Mouse (Mus musculus) CH12.LX (cell line): Measurements from ENCODE around the gene Gm5142. TPM values are rescaled to one million over a fixed set of nuclear protein-coding genes. Genes with fewer than 3 reads are reported as not detected.

ENCODE experiments used
- DNase-seq: peaks from one replicate; pipeline ENCODE4 v3.0.0-alpha.2; 2013; ENCODE audit errors: extremely low read depth
- H3K27ac ChIP-seq: 2 replicates; pipeline ENCODE4 v1.5.1; 2012; ENCODE audit warnings: low read depth, mild to moderate bottlenecking, control low read depth, moderate library complexity; ENCODE audit not compliant: insufficient read depth
- H3K27me3 ChIP-seq: replicated peaks from 2 replicates; pipeline ENCODE3; 2012; ENCODE audit warnings: inconsistent platforms
- H3K36me3 ChIP-seq, 2 experiments: replicated peaks in 1 of 2; 2 replicates each; pipeline versions ENCODE3 to v1.6.1; 2012; ENCODE audit warnings: inconsistent platforms in 1 of 2, low read length in 1 of 2, mild to moderate bottlenecking in 1 of 2, mixed read lengths in 1 of 2, moderate library complexity in 1 of 2; ENCODE audit not compliant: control insufficient read depth in 1 of 2, insufficient read depth in 1 of 2
- H3K4me1 ChIP-seq, 2 experiments: 2 replicates each; pipeline ENCODE4 v1.6.1; 2012; ENCODE audit warnings: inconsistent platforms in 1 of 2, moderate library complexity in 1 of 2; ENCODE audit not compliant: insufficient read depth in 2 of 2, control insufficient read depth in 1 of 2
- H3K4me2 ChIP-seq: 2 replicates; pipeline ENCODE4 v1.6.1; 2012; ENCODE audit warnings: low read depth, mild to moderate bottlenecking, control low read depth; ENCODE audit not compliant: poor library complexity, insufficient read depth, severe bottlenecking
- H3K4me3 ChIP-seq, 3 experiments: fragments of 150-350 bp in 1 of 3; sonication (generic) in 1 of 3; replicated peaks in 1 of 3; 2 replicates each; pipeline versions ENCODE3 to v1.5.1; 2011 to 2012; ENCODE audit warnings: low read depth in 2 of 3, low read length in 2 of 3, mild to moderate bottlenecking in 2 of 3, moderate library complexity in 2 of 3, control low read depth in 1 of 3, improper control_type of control experiment in 1 of 3, inconsistent platforms in 1 of 3, mixed read lengths in 1 of 3; ENCODE audit not compliant: poor library complexity in 1 of 3
- H3K79me2 ChIP-seq: replicated peaks from 2 replicates; pipeline ENCODE4 v1.6.1; 2012; ENCODE audit warnings: mild to moderate bottlenecking, moderate library complexity; ENCODE audit not compliant: control insufficient read depth, poor library complexity, insufficient read depth, severe bottlenecking; ENCODE audit errors: extremely low read depth
- H3K9ac ChIP-seq: 2 replicates; pipeline ENCODE4 v1.6.1; 2012; ENCODE audit warnings: low read depth, mild to moderate bottlenecking, control low read depth, moderate library complexity; ENCODE audit not compliant: insufficient read depth
- H3K9me3 ChIP-seq: replicated peaks from 2 replicates; pipeline ENCODE3; 2012; ENCODE audit warnings: low read length, inconsistent platforms, mixed read lengths
- CTCF ChIP-seq, 2 experiments: IDR thresholded peaks in 1 of 2; conservative IDR thresholded peaks in 1 of 2; 2 replicates each; pipeline ENCODE4 v1.5.1; 2011 to 2012; ENCODE audit warnings: low read depth in 2 of 2, low read length in 2 of 2, improper control_type of control experiment in 1 of 2, inconsistent platforms in 1 of 2, mild to moderate bottlenecking in 1 of 2, moderate library complexity in 1 of 2
- E2F4 ChIP-seq: IDR thresholded peaks from 2 replicates; pipeline ENCODE4 v1.6.1; 2011; ENCODE audit warnings: low read depth, low read length, improper control_type of control experiment; ENCODE audit not compliant: insufficient replicate concordance
- IRF4 ChIP-seq: IDR thresholded peaks from 2 replicates; pipeline ENCODE4 v1.6.1; 2014; ENCODE audit warnings: low read depth, mild to moderate bottlenecking, inconsistent platforms, low read length, improper control_type of control experiment
- JUN ChIP-seq: IDR thresholded peaks from 2 replicates; pipeline ENCODE4 v1.6.1; 2011; ENCODE audit warnings: low read depth, mild to moderate bottlenecking, low read length, improper control_type of control experiment, moderate library complexity; ENCODE audit not compliant: insufficient read depth
- JUND ChIP-seq: conservative IDR thresholded peaks from 2 replicates; pipeline ENCODE4 v1.6.1; 2011; ENCODE audit warnings: low read depth, low read length, improper control_type of control experiment
- MAFK ChIP-seq: IDR thresholded peaks from 2 replicates; pipeline ENCODE4 v1.6.1; 2011; ENCODE audit warnings: low read length, improper control_type of control experiment; ENCODE audit not compliant: insufficient replicate concordance
- MAZ ChIP-seq: IDR thresholded peaks from 2 replicates; pipeline ENCODE4 v1.6.1; 2012; ENCODE audit warnings: low read depth, mild to moderate bottlenecking, inconsistent platforms, low read length, improper control_type of control experiment, moderate library complexity
- MEF2A ChIP-seq: IDR thresholded peaks from 2 replicates; pipeline ENCODE4 v1.6.1; 2014; ENCODE audit warnings: low read depth, mild to moderate bottlenecking, inconsistent platforms, low read length, improper control_type of control experiment, borderline replicate concordance
- MYC ChIP-seq: IDR thresholded peaks from 2 replicates; pipeline ENCODE4 v1.6.1; 2011; ENCODE audit warnings: low read depth, mild to moderate bottlenecking, improper control_type of control experiment, low read length
- PAX5 ChIP-seq: IDR thresholded peaks from 2 replicates; pipeline ENCODE4 v1.6.1; 2012; ENCODE audit warnings: low read length, inconsistent platforms, mixed read lengths
- POLR2AphosphoS2 ChIP-seq: IDR thresholded peaks from 2 replicates; pipeline ENCODE4 v1.6.1; 2011; ENCODE audit warnings: low read depth, low read length, improper control_type of control experiment
- RAD21 ChIP-seq: IDR thresholded peaks from 2 replicates; pipeline ENCODE4 v1.6.1; 2011; ENCODE audit warnings: low read depth, mild to moderate bottlenecking, low read length, improper control_type of control experiment, moderate library complexity
- RCOR1 ChIP-seq: conservative IDR thresholded peaks from 2 replicates; pipeline ENCODE4 v1.6.1; 2012; ENCODE audit warnings: low read depth, mild to moderate bottlenecking, inconsistent platforms, low read length, improper control_type of control experiment
- SMC3 ChIP-seq: IDR thresholded peaks from 2 replicates; pipeline ENCODE4 v1.6.1; 2011; ENCODE audit warnings: low read depth, low read length, improper control_type of control experiment
- TCF12 ChIP-seq: IDR thresholded peaks from 2 replicates; pipeline ENCODE4 v1.6.1; 2014; ENCODE audit warnings: low read depth, mild to moderate bottlenecking, inconsistent platforms, low read length, improper control_type of control experiment
- UBTF ChIP-seq: IDR thresholded peaks from 2 replicates; pipeline ENCODE4 v1.6.1; 2012; ENCODE audit warnings: low read depth, mild to moderate bottlenecking, inconsistent platforms, low read length, improper control_type of control experiment, moderate library complexity
- ZKSCAN1 ChIP-seq: IDR thresholded peaks from 2 replicates; pipeline ENCODE4 v1.6.1; 2012; ENCODE audit warnings: low read depth, inconsistent platforms, low read length, improper control_type of control experiment, borderline replicate concordance
- ZNF384 ChIP-seq: IDR thresholded peaks from 2 replicates; pipeline ENCODE4 v1.6.1; 2012; ENCODE audit warnings: low read depth, low read length, improper control_type of control experiment, inconsistent platforms
- dilution Hi-C: fragments of 300-500 bp; cut with MboI; formaldehyde crosslinking; loops from 2 replicates; pipeline ENCODE4 v1.14.3; 2020; ENCODE audit warnings: low sequenced_read_pairs; ENCODE audit not compliant: extremely low pct_unique_long_range_greater_than_20kb, extremely low pct_ligation_motif_present
- in situ Hi-C: fragments of 300-500 bp; cut with MboI; formaldehyde crosslinking; loops from 3 replicates; pipeline ENCODE4 v1.14.3; 2019; ENCODE audit warnings: low sequenced_read_pairs, low pct_ligation_motif_present, low pct_unique_long_range_greater_than_20kb, mixed read lengths
- polyA plus RNA-seq: library from polyadenylated mRNA; unstranded; fragments of >175 nt; gene quantifications from 2 replicates; pipeline ENCODE4 v1.2.1, GENCODE M21; 2012; ENCODE audit warnings: low read depth; ENCODE audit not compliant: insufficient read length
- total RNA-seq, 2 experiments: library from RNA; depleted of rRNA; stranded (reverse); fragments of 300-350 nt in 1 of 2; fragments of >200 nt in 1 of 2; gene quantifications; 2 replicates each; pipeline ENCODE4 v1.2.3; 2012 to 2014

Gm5142 gene
- total and polyA plus RNA-seq, 3 experiments, result not detected

DNA sequence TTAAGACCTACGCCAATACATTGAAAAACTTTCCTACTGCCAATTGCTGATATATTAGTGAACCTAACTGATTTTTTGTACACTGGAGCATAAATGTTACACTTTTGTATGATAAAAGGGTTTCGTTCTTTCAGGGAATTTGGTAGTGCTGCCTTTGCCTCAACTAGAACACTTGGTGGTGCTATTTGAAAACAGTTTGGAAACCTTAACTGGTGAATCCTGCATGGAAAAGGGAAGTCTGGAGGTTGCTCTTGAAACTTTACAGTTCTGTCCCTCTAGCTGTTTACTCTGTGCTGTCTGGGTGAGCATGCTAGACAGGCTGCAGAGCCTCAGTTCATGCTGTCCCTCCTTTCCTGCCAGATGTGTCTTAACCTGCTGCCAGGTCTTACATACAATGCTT is 23.0 kb downstream of the Gm5142 start:
- H3K4me1 ChIP-seq, result no peaks in the 10 kb centered on the region
- dilution Hi-C loops, result no loop called here
- no peak overlapping the region for H3K4me2 ChIP-seq
- no peak for DNase-seq
- in situ Hi-C loops, result no loop called here
- TF ChIP-seq POLR2AphosphoS2 (no peak), SMC3 (peak; percentile 42), RAD21 (peak; percentile 64), MAFK (no peak), MYC (no peak), CTCF (conservative IDR thresholded peaks at IDR 0.05 in 1 of 2, IDR thresholded peaks at IDR 0.05 in 1 of 2; ENCODE audit: low read depth in 2 of 2, low read length in 2 of 2) (peak in 1 of 2 experiments; percentile 58; a peak in 2 of 4 replicates), RCOR1 (no peak)
- H3K9ac ChIP-seq, result no peak overlapping the region
- no peaks in the 10 kb centered on the region for H3K36me3 ChIP-seq
- H3K27me3 ChIP-seq, result no peaks in the 10 kb centered on the region
- no peak overlapping the region for H3K4me3 ChIP-seq
- H3K27ac ChIP-seq, result no peak overlapping the region
- H3K9me3 ChIP-seq, result no peaks in the 10 kb centered on the region
- no peaks in the 10 kb centered on the region for H3K79me2 ChIP-seq

DNA sequence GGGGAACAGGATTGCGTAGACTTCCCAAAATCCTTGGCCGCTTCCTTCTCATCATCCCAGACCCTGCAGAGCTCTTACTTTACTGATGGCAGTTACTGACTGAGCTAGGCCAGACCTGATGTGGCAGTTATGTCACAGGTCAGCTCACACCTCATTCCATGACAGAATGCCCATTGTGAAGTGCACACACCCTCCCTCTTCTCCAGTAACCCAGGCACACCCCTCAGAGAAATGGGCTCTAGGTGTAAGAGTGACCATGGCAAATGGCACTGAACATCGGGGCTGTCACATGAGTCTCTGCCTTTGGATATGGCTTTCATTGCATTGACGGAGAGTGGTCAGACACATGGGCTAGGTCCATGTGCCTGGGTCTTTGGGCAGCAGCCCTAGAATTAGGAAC is 35.8 kb downstream of the Gm5142 start, which contains the start of gene 1700129C05Rik:
1700129C05Rik (minus strand) TSS at position 101 of the 400 bp plus-strand sequence.
- H3K4me3 ChIP-seq, result no peak within 1 kb of the TSS
- dilution Hi-C loops (no loop called here), in situ Hi-C loops (no loop called here)
- no peak within 1 kb of the TSS for H3K9ac ChIP-seq
- no peaks in the 10 kb centered on the region for H3K27me3 ChIP-seq
- H3K9me3 ChIP-seq, result no peaks in the 10 kb centered on the region
- no peaks in the 10 kb centered on the region for H3K4me1 ChIP-seq
- H3K36me3 ChIP-seq, result no peaks in the 10 kb centered on the region
- no peak within 1 kb of the TSS for H3K4me2 ChIP-seq
- no peak within 1 kb of the TSS for H3K27ac ChIP-seq
- no peak for TF ChIP-seq MAZ
- TF ChIP-seq UBTF, result no peak
- TF ChIP-seq MYC, result no peak
- no peak for TF ChIP-seq IRF4
- H3K79me2 ChIP-seq, result no peaks in the 10 kb centered on the region
- no peak for DNase-seq

DNA sequence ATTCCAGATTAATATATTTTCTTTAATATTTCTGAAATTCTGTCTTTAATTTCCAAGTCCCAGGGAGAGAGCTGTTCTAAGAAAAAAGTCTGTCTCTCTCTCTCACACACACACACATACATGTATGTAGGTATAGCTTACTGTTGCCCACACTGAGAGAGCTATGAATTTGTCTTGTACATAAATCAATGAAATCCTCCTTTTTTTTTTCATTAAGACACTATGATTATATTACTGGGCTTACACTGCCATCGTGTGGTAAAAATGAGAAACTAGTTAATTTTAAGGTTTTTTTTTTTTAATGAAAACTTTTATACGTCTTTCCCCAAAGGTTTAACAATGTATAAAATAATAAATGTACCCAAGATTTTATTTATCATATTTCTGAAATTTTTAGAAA is 64.3 kb downstream of the Gm5142 start:
- dilution Hi-C loops, result no loop called here
- no peak overlapping the region for H3K9ac ChIP-seq
- peak; percentile 98 for TF ChIP-seq ZNF384
- no peak for TF ChIP-seq PAX5
- TF ChIP-seq E2F4, result no peak
- peak; percentile 61 for TF ChIP-seq SMC3
- no peak for TF ChIP-seq JUN
- TF ChIP-seq RAD21, result peak; percentile 87
- TF ChIP-seq TCF12, result no peak
- no peak for TF ChIP-seq JUND
- TF ChIP-seq MEF2A, result no peak
- TF ChIP-seq POLR2AphosphoS2, result no peak
- TF ChIP-seq CTCF (conservative IDR thresholded peaks at IDR 0.05 in 1 of 2, IDR thresholded peaks at IDR 0.05 in 1 of 2; ENCODE audit: low read depth in 2 of 2, low read length in 2 of 2), result peak in 1 of 2 experiments; percentile 62; a peak in 2 of 4 replicates
- TF ChIP-seq ZKSCAN1, result no peak
- peak; percentile 35 for DNase-seq
- no peak overlapping the region for H3K27ac ChIP-seq
- no peaks in the 10 kb centered on the region for H3K9me3 ChIP-seq
- no peaks in the 10 kb centered on the region for H3K36me3 ChIP-seq
- no peak overlapping the region for H3K4me2 ChIP-seq
- no peak overlapping the region for H3K4me3 ChIP-seq
- H3K27me3 ChIP-seq, result no peaks in the 10 kb centered on the region
- in situ Hi-C loops, result loop anchor here (25.0 kb wide), 1 partner anchor 1077 kb away; no protein-coding TSS in a partner anchor
- no peaks in the 10 kb centered on the region for H3K79me2 ChIP-seq
- H3K4me1 ChIP-seq, result no peaks in the 10 kb centered on the region
